Mouse (Mus musculus) retina, postnatal 7 days (tissue): ENCODE data around the gene Mrpl14.
A peak's percentile ranks its signal among the peaks of the same experiment; 100 is the strongest.

Experiments used
- DNase-seq: peaks from one replicate; pipeline ENCODE4 v3.0.0-alpha.2; 2012; ENCODE audit warnings: low read depth, low spot score

Mrpl14 gene

GRCm38 (mm10) chr17:45686716-45687115 lies 594 bp downstream of the Mrpl14 start, which contains the start of gene Tmem63b:
Gene Tmem63b, minus strand, starts transcription at chr17:45686905.
- no peak for DNase-seq

GRCm38 (mm10) chr17:45689120-45689519 lies 3.0 kb downstream of the Mrpl14 start:
- DNase-seq: no peak

- no peak for DNase-seq
Observed at GRCm38 (mm10) chr17:45690044-45690443, 3.9 kb downstream of the Mrpl14 start.

- no peak for DNase-seq
Observed at GRCm38 (mm10) chr17:45692159-45692558, 6.0 kb downstream of the Mrpl14 start.

- DNase-seq: no peak
Observed at GRCm38 (mm10) chr17:45693812-45694565, 7.9 kb downstream of the Mrpl14 start.

- DNase-seq: no peak
Observed at GRCm38 (mm10) chr17:45695227-45696120, 9.4 kb downstream of the Mrpl14 start.

- DNase-seq: no peak
Observed at GRCm38 (mm10) chr17:45696981-45697380, 10.9 kb downstream of the Mrpl14 start.

GRCm38 (mm10) chr17:45698368-45698767 lies 12.2 kb downstream of the Mrpl14 start:
- DNase-seq: no peak

- DNase-seq: no peak
Observed at GRCm38 (mm10) chr17:45699039-45699740, 13.1 kb downstream of the Mrpl14 start.

- peak; percentile 63 for DNase-seq
Observed at GRCm38 (mm10) chr17:45700496-45701235, 14.5 kb downstream of the Mrpl14 start.

GRCm38 (mm10) chr17:45701236-45701591 lies 15.1 kb downstream of the Mrpl14 start:
- no peak for DNase-seq

GRCm38 (mm10) chr17:45702254-45702653 lies 16.1 kb downstream of the Mrpl14 start:
- no peak for DNase-seq

GRCm38 (mm10) chr17:45703187-45703586 lies 17.1 kb downstream of the Mrpl14 start:
- no peak for DNase-seq

- DNase-seq: no peak
Observed at GRCm38 (mm10) chr17:45706796-45707195, 20.7 kb downstream of the Mrpl14 start.

GRCm38 (mm10) chr17:45707376-45707775 lies 21.3 kb downstream of the Mrpl14 start:
- DNase-seq: no peak

GRCm38 (mm10) chr17:45708179-45708578 lies 22.1 kb downstream of the Mrpl14 start:
- no peak for DNase-seq

GRCm38 (mm10) chr17:45709829-45710228 lies 23.7 kb downstream of the Mrpl14 start:
- no peak for DNase-seq

- DNase-seq: no peak
Observed at GRCm38 (mm10) chr17:45710407-45710806, 24.3 kb downstream of the Mrpl14 start.

GRCm38 (mm10) chr17:45711525-45711924 lies 25.4 kb downstream of the Mrpl14 start:
- no peak for DNase-seq

GRCm38 (mm10) chr17:45718323-45718722 lies 32.2 kb downstream of the Mrpl14 start:
- DNase-seq: peak; percentile 64
